Mouse (Mus musculus) thymus, adult 2 months (tissue): ENCODE measurements around the gene 2010111I01Rik.

Experiments used
- CTCF ChIP-seq: fragments of 200-500 bp; IDR thresholded peaks from 2 replicates; pipeline ENCODE4 v1.5.1; 2012; ENCODE audit warnings: mild to moderate bottlenecking, control low read depth, low read length, moderate library complexity, borderline replicate concordance; ENCODE audit not compliant: control insufficient read depth, poor library complexity, insufficient read depth; ENCODE audit errors: extremely low read depth
- POLR2A ChIP-seq: fragments of 200-500 bp; IDR thresholded peaks from 2 replicates; pipeline ENCODE4 v1.6.1; 2012; ENCODE audit warnings: mild to moderate bottlenecking, low read length, control low read depth, moderate library complexity; ENCODE audit not compliant: control insufficient read depth, poor library complexity, insufficient read depth; ENCODE audit errors: extremely low read depth

GRCm38 (mm10) chr13:63342781-63343180 lies 378.1 kb downstream of the 2010111I01Rik start:
- no peak for TF ChIP-seq CTCF
- TF ChIP-seq POLR2A = no peak
